Mouse (Mus musculus): ENCODE data around the gene Ski. TPM values are rescaled to one million over a fixed set of nuclear protein-coding genes. Genes with fewer than 3 reads are reported as not detected.

Ski gene
- polyA plus RNA-seq, 1 experiment from 2014 or later = 22.6 TPM

- peak; percentile 87 for DNase-seq (ENCODE audit: low spot score)
- Histone ChIP-seq H3K9ac (replicated peaks; ENCODE audit: low read depth) (no peak overlapping the region), H3K4me1 (ENCODE audit: insufficient read depth, low read depth, low read length) (peaks cover 47% of the 10 kb centered on the region), H3K9me3 (ENCODE audit: low read length) (no peaks in the 10 kb centered on the region), H3K36me3 (ENCODE audit: insufficient read depth, low read length) (no peaks in the 10 kb centered on the region), H3K27ac (ENCODE audit: low read length) (peak overlapping the region; percentile 99), H3K4me3 (ENCODE audit: low read depth, low read length) (no peak overlapping the region), H3K4me2 (replicated peaks; ENCODE audit: low read depth, low read length) (no peak overlapping the region), H3K27me3 (replicated peaks; ENCODE audit: insufficient read depth, low read length) (no peaks in the 10 kb centered on the region)
- TF ChIP-seq EP300 (IDR thresholded peaks at IDR 0.05) (peak; percentile 88), CTCF (IDR thresholded peaks at IDR 0.05) (no peak)
- 50% methylated on average over 12 of the region's 12 CpGs for WGBS
- peak; percentile 53 for ATAC-seq
These were observed 14.5 kb upstream of the Ski start for GRCm38 (mm10) chr4:155236737-155237385.

- Histone ChIP-seq H3K4me3 (ENCODE audit: low read depth, low read length) (no peak overlapping the region), H3K27ac (ENCODE audit: low read length) (peak overlapping the region; percentile 99), H3K36me3 (ENCODE audit: insufficient read depth, low read length) (no peaks in the 10 kb centered on the region), H3K4me2 (replicated peaks; ENCODE audit: low read depth, low read length) (peak overlapping the region; percentile 44), H3K9ac (replicated peaks; ENCODE audit: low read depth) (peak overlapping the region; percentile 36), H3K27me3 (replicated peaks; ENCODE audit: insufficient read depth, low read length) (no peaks in the 10 kb centered on the region), H3K4me1 (ENCODE audit: insufficient read depth, low read depth, low read length) (peaks cover 47% of the 10 kb centered on the region), H3K9me3 (ENCODE audit: low read length) (no peaks in the 10 kb centered on the region)
- DNase-seq (ENCODE audit: low spot score) (peak; percentile 99), ATAC-seq (peak; percentile 87)
- peak; percentile 96 for TF ChIP-seq EP300 (IDR thresholded peaks at IDR 0.05)
- TF ChIP-seq CTCF (IDR thresholded peaks at IDR 0.05) = peak; percentile 52
- 2% methylated on average over 18 of the region's 18 CpGs for whole genome bisulfite sequencing
These were observed 13.1 kb upstream of the Ski start for GRCm38 (mm10) chr4:155235311-155236119.

GRCm38 (mm10) chr4:155234371-155235310 is 12.2 kb upstream of the Ski start:
- Histone ChIP-seq H3K9ac (replicated peaks; ENCODE audit: low read depth) (peak overlapping the region; percentile 32), H3K27me3 (replicated peaks; ENCODE audit: insufficient read depth, low read length) (no peaks in the 10 kb centered on the region), H3K4me3 (ENCODE audit: low read depth, low read length) (0 out of 2 replicates have a peak overlapping the region, but pooled peaks have one; percentile 1), H3K9me3 (ENCODE audit: low read length) (no peaks in the 10 kb centered on the region), H3K4me2 (replicated peaks; ENCODE audit: low read depth, low read length) (peak overlapping the region; percentile 44), H3K36me3 (ENCODE audit: insufficient read depth, low read length) (no peaks in the 10 kb centered on the region), H3K4me1 (ENCODE audit: insufficient read depth, low read depth, low read length) (peaks cover 47% of the 10 kb centered on the region), H3K27ac (ENCODE audit: low read length) (peak overlapping the region; percentile 99)
- DNase-seq (ENCODE audit: low spot score) (peak; percentile 81), ATAC-seq (peak; percentile 20)
- TF ChIP-seq CTCF (IDR thresholded peaks at IDR 0.05) (no peak), EP300 (IDR thresholded peaks at IDR 0.05) (no peak)
- WGBS = 20% methylated on average over 8 of the region's 8 CpGs

- Histone ChIP-seq H3K27ac (ENCODE audit: low read length) (peak overlapping the region; percentile 99), H3K4me1 (ENCODE audit: insufficient read depth, low read depth, low read length) (peaks cover 47% of the 10 kb centered on the region), H3K27me3 (replicated peaks; ENCODE audit: insufficient read depth, low read length) (no peaks in the 10 kb centered on the region), H3K4me3 (ENCODE audit: low read depth, low read length) (no peak overlapping the region), H3K9ac (replicated peaks; ENCODE audit: low read depth) (peak overlapping the region; percentile 32), H3K4me2 (replicated peaks; ENCODE audit: low read depth, low read length) (peak overlapping the region; percentile 8; the same call in 1 of the 2 replicates), H3K36me3 (ENCODE audit: insufficient read depth, low read length) (no peaks in the 10 kb centered on the region), H3K9me3 (ENCODE audit: low read length) (no peaks in the 10 kb centered on the region)
- DNase-seq (ENCODE audit: low spot score) (peak; percentile 88), ATAC-seq (peak; percentile 25)
- WGBS = 6% methylated on average over 10 of the region's 10 CpGs
- TF ChIP-seq EP300 (IDR thresholded peaks at IDR 0.05) (no peak), CTCF (IDR thresholded peaks at IDR 0.05) (peak; percentile 21)
These were observed 11.5 kb upstream of the Ski start for GRCm38 (mm10) chr4:155233878-155234277.

- Histone ChIP-seq H3K4me2 (replicated peaks; ENCODE audit: low read depth, low read length) (no peak overlapping the region), H3K36me3 (ENCODE audit: insufficient read depth, low read length) (no peaks in the 10 kb centered on the region), H3K27ac (ENCODE audit: low read length) (no peak overlapping the region), H3K4me3 (ENCODE audit: low read depth, low read length) (no peak overlapping the region), H3K9ac (replicated peaks; ENCODE audit: low read depth) (no peak overlapping the region), H3K27me3 (replicated peaks; ENCODE audit: insufficient read depth, low read length) (no peaks in the 10 kb centered on the region), H3K4me1 (ENCODE audit: insufficient read depth, low read depth, low read length) (peaks cover 14% of the 10 kb centered on the region; the same call in 1 of the 2 replicates), H3K9me3 (ENCODE audit: low read length) (no peaks in the 10 kb centered on the region)
- ATAC-seq (no peak), DNase-seq (ENCODE audit: low spot score) (no peak)
- TF ChIP-seq CTCF (IDR thresholded peaks at IDR 0.05) = no peak
- TF ChIP-seq EP300 (IDR thresholded peaks at IDR 0.05) = no peak
- WGBS = 59% methylated on average over 5 of the region's 5 CpGs
These were observed 6.1 kb upstream of the Ski start for GRCm38 (mm10) chr4:155228461-155228860.
